Comparison of ENCODE assay signal across 33 mouse cellular contexts in genomic region chr14:7839950-7840514, GRCm38 (mm10). TPM values are rescaled to one million over a fixed set of nuclear protein-coding genes. Genes with fewer than 3 reads are reported as not detected.
DNase-seq lines count a peak whose midpoint lies in the region; ATAC-seq and TF ChIP-seq lines count a peak whose summit lies in the region.
"Had no signal": no experiment of that assay in that cellular context is flagged by ENCODE, and none has a peak within 500 bp of the region (broad histone marks: within the 10 kb centered on the region; RNA-seq: fewer than 3 reads in every experiment).

No protein-coding gene starts in this region.

- peaks cover 35% of the 10 kb centered on the region; the same call in 1 of the 2 replicates for H3K79me2 ChIP-seq in liver, adult 2 months (ENCODE audit: control insufficient read depth, insufficient read depth, low read length)

- no peaks in the 10 kb centered on the region for H3K36me3 ChIP-seq in intestine, embryonic 16.5 days (ENCODE audit: control insufficient read depth, insufficient read depth, low read length)
- no peaks in the 10 kb centered on the region; the same call in 1 of the 2 replicates for H3K36me3 ChIP-seq in intestine, postnatal 0 days (ENCODE audit: control insufficient read depth, insufficient read depth)
- H3K36me3 ChIP-seq in liver, adult 2 months (ENCODE audit: control insufficient read depth, insufficient read depth, low read length), result no peaks in the 10 kb centered on the region
- no peaks in the 10 kb centered on the region for H3K36me3 ChIP-seq in liver, embryonic 11.5 days (ENCODE audit: control insufficient read depth, insufficient read depth, low read length)
- H3K36me3 ChIP-seq: forebrain, embryonic 12.5 days had no signal

- H3K4me3 ChIP-seq in intestine, embryonic 16.5 days (ENCODE audit: low read length), result no peak overlapping the region
- no peak overlapping the region for H3K4me3 ChIP-seq in intestine, postnatal 0 days (ENCODE audit: low read depth, low read length)
- no peak overlapping the region for H3K4me3 ChIP-seq in liver, adult 2 months (ENCODE audit: insufficient read depth, low read depth, low read length)
- no peak overlapping the region for H3K4me3 ChIP-seq in liver, embryonic 11.5 days (ENCODE audit: low read depth, low read length)
- no peak overlapping the region for H3K4me3 ChIP-seq in embryonic fibroblast, embryonic 13.5 days (ENCODE audit: insufficient read depth, low read length)
- H3K4me3 ChIP-seq: forebrain, embryonic 12.5 days; layer of hippocampus, adult 2 months; limb, embryonic 12.5 days had no signal

- peak; percentile 61 for ATAC-seq in intestine, embryonic 16.5 days
- ATAC-seq in intestine, postnatal 0 days, result no peak
- ATAC-seq in liver, embryonic 11.5 days (replicated peaks; ENCODE audit: low FRiP score), result no peak
- ATAC-seq: hindbrain, embryonic 16.5 days had no signal

- no peak for TF ChIP-seq CTCF in intestine, postnatal 0 days (IDR thresholded peaks at IDR 0.05; ENCODE audit: low read depth)
- TF ChIP-seq CTCF in liver, adult 2 months (IDR thresholded peaks at IDR 0.05; ENCODE audit: low read depth, low read length), result no peak
- TF ChIP-seq CTCF in embryonic fibroblast, embryonic 13.5 days (IDR thresholded peaks at IDR 0.05; ENCODE audit: borderline replicate concordance, insufficient read depth, low read length), result no peak

- H3K4me2 ChIP-seq in intestine, embryonic 16.5 days (ENCODE audit: low read depth, low read length), result no peak overlapping the region
- no peak overlapping the region for H3K4me2 ChIP-seq in intestine, postnatal 0 days (replicated peaks; ENCODE audit: low read depth)
- no peak overlapping the region for H3K4me2 ChIP-seq in liver, embryonic 11.5 days
- H3K4me2 ChIP-seq: forebrain, embryonic 12.5 days; limb, embryonic 12.5 days had no signal

- H3K4me1 ChIP-seq in intestine, embryonic 16.5 days (ENCODE audit: control insufficient read depth, insufficient read depth, low read length), result peaks cover 10% of the 10 kb centered on the region
- no peaks in the 10 kb centered on the region for H3K4me1 ChIP-seq in intestine, postnatal 0 days (replicated peaks; ENCODE audit: control insufficient read depth, insufficient read depth, low read length)
- H3K4me1 ChIP-seq in liver, adult 2 months (ENCODE audit: control insufficient read depth, insufficient read depth, low read length), result peaks cover 38% of the 10 kb centered on the region
- H3K4me1 ChIP-seq in liver, embryonic 11.5 days (replicated peaks; ENCODE audit: control insufficient read depth, insufficient read depth, low read length), result no peaks in the 10 kb centered on the region; the same call in 1 of the 2 replicates
- peaks cover 24% of the 10 kb centered on the region for H3K4me1 ChIP-seq in embryonic fibroblast, embryonic 13.5 days (ENCODE audit: control insufficient read depth, insufficient read depth, low read length)

- no peak for TF ChIP-seq POLR2A in liver, adult 2 months (IDR thresholded peaks at IDR 0.05; ENCODE audit: extremely low read depth, insufficient read depth, low read length)
- TF ChIP-seq POLR2A in embryonic fibroblast, embryonic 13.5 days (IDR thresholded peaks at IDR 0.05; ENCODE audit: low read depth, low read length), result no peak

- DNase-seq in liver, adult 2 months (ENCODE audit: extremely low read depth, low read depth, low spot score), result peak; percentile 95
- no peak for DNase-seq in liver, embryonic 11.5 days (ENCODE audit: low spot score)
- peak; percentile 47 for DNase-seq in R1 (ENCODE audit: low read depth, low spot score)
- DNase-seq in layer of hippocampus, postnatal 36 days, result no peak
- DNase-seq: adrenal gland, postnatal 10 days; B cell, adult 2 months; cerebellum, adult 18-20 months; cerebellum, postnatal 36 days; embryo, embryonic 11 days; gastrocnemius, postnatal 25 days; heart, adult 18-20 months; heart, postnatal 4 days; kidney, adult 9 months; right cerebral cortex, postnatal 4 days; thymus, postnatal 14 days had no signal

- no peaks in the 10 kb centered on the region for H3K27me3 ChIP-seq in intestine, embryonic 16.5 days (replicated peaks; ENCODE audit: control insufficient read depth, insufficient read depth, low read length)
- no peaks in the 10 kb centered on the region for H3K27me3 ChIP-seq in intestine, postnatal 0 days (replicated peaks; ENCODE audit: control insufficient read depth, insufficient read depth, low read length)
- H3K27me3 ChIP-seq in liver, adult 2 months (ENCODE audit: control insufficient read depth, insufficient read depth, low read length), result no peaks in the 10 kb centered on the region
- no peaks in the 10 kb centered on the region for H3K27me3 ChIP-seq in liver, embryonic 11.5 days (replicated peaks; ENCODE audit: control insufficient read depth, insufficient read depth, low read length)
- H3K27me3 ChIP-seq: CH12.LX; forebrain, embryonic 12.5 days; limb, embryonic 12.5 days had no signal

- WGBS in intestine, embryonic 16.5 days, result 35% methylated on average over 8 of the region's 8 CpGs
- 30% methylated on average over 8 of the region's 8 CpGs for WGBS in intestine, postnatal 0 days
- 29% methylated on average over 8 of the region's 8 CpGs for WGBS in liver, adult 2 months
- WGBS in liver, embryonic 11.5 days, result 48% methylated on average over 8 of the region's 8 CpGs

- no peak overlapping the region for H3K27ac ChIP-seq in intestine, embryonic 16.5 days (ENCODE audit: low read length)
- no peak overlapping the region for H3K27ac ChIP-seq in intestine, postnatal 0 days (ENCODE audit: low read depth, low read length)
- peak overlapping the region; percentile 96 for H3K27ac ChIP-seq in liver, adult 2 months (replicated peaks; ENCODE audit: insufficient read depth, low read depth, low read length)
- H3K27ac ChIP-seq in liver, embryonic 11.5 days (ENCODE audit: low read depth, low read length), result no peak overlapping the region
- H3K27ac ChIP-seq in embryonic fibroblast, embryonic 13.5 days (ENCODE audit: insufficient read depth, low read length), result peak overlapping the region; percentile 45
- H3K27ac ChIP-seq: forebrain, embryonic 12.5 days; layer of hippocampus, adult 2 months; limb, embryonic 12.5 days; liver, embryonic 14.5 days; macrophage had no signal

- no peak overlapping the region for H3K9ac ChIP-seq in intestine, embryonic 16.5 days (ENCODE audit: low read depth, low read length)
- no peak overlapping the region for H3K9ac ChIP-seq in intestine, postnatal 0 days (ENCODE audit: low read depth, low read length)
- H3K9ac ChIP-seq in liver, adult 2 months (ENCODE audit: low read depth, low read length), result peak overlapping the region; percentile 56
- no peak overlapping the region for H3K9ac ChIP-seq in liver, embryonic 11.5 days (ENCODE audit: low read depth, low read length)
- H3K9ac ChIP-seq: forebrain, embryonic 12.5 days; limb, embryonic 12.5 days; liver, embryonic 14.5 days had no signal

- H3K9me3 ChIP-seq in intestine, embryonic 16.5 days (ENCODE audit: control insufficient read depth, low read length), result no peaks in the 10 kb centered on the region
- H3K9me3 ChIP-seq in intestine, postnatal 0 days (ENCODE audit: control insufficient read depth), result no peaks in the 10 kb centered on the region
- no peaks in the 10 kb centered on the region for H3K9me3 ChIP-seq in liver, embryonic 11.5 days (ENCODE audit: control insufficient read depth, low read length)
- H3K9me3 ChIP-seq: forebrain, embryonic 12.5 days; limb, embryonic 12.5 days had no signal

RNA-seq across cellular contexts. Expression of gene Flnb, which starts 22.3 kb away (rescaled TPM):
- 14.7 and 17.0 TPM in 2 replicates for polyA plus RNA-seq in intestine, embryonic 16.5 days (2015; fragmentation: Nextera tagmentation; extraction: Ambion mirVana)
- 7.0 and 7.2 TPM in 2 replicates for polyA plus RNA-seq in intestine, postnatal 0 days (2015; fragmentation: Nextera tagmentation; extraction: Ambion mirVana)
- total RNA-seq in liver, adult 2 months (2014; rRNA removed), result 27.8 and 34.6 TPM in 2 replicates
- polyA plus RNA-seq in liver, adult 2 months (2012; rRNA removed), result 10.6 and 15.9 TPM in 2 replicates
- polyA plus RNA-seq in liver, embryonic 11.5 days (2014; fragmentation: Nextera tagmentation; extraction: Ambion mirVana), result 13.3 and 14.2 TPM in 2 replicates
- polyA plus RNA-seq in embryonic fibroblast, embryonic 13.5 days (2011; ENCODE audit: insufficient read length, low read depth, missing spikeins), result 190 and 401 TPM in 2 replicates
- 10 to 100 TPM; 37.0 to 73.4 TPM for total RNA-seq in layer of hippocampus, postnatal 36 days (2021)

RNA-seq across cellular contexts. Expression of gene Gm26661, which starts 48.6 kb away (rescaled TPM):
- polyA plus RNA-seq in intestine, embryonic 16.5 days (2015; fragmentation: Nextera tagmentation; extraction: Ambion mirVana), result not detected in 2 replicates
- polyA plus RNA-seq in intestine, postnatal 0 days (2015; fragmentation: Nextera tagmentation; extraction: Ambion mirVana), result not detected in 2 replicates
- total RNA-seq in liver, adult 2 months (2014; rRNA removed), result not detected in 2 replicates
- polyA plus RNA-seq in liver, adult 2 months (2012; rRNA removed), result not detected in 2 replicates
- not detected in 2 replicates for polyA plus RNA-seq in liver, embryonic 11.5 days (2014; fragmentation: Nextera tagmentation; extraction: Ambion mirVana)
- not detected in 2 replicates for polyA plus RNA-seq in embryonic fibroblast, embryonic 13.5 days (2011; ENCODE audit: insufficient read length, low read depth, missing spikeins)
- not detected for total RNA-seq in layer of hippocampus, postnatal 36 days (2021)
- total RNA-seq: adrenal gland, postnatal 10 days; CH12.LX; gastrocnemius, postnatal 25 days; heart, adult 18-20 months; heart, postnatal 4 days; layer of hippocampus, adult 2 months; layer of hippocampus, postnatal 25 days; left cerebral cortex, postnatal 14 days; MEL; midbrain, postnatal 0 days had no signal
- polyA plus RNA-seq: forebrain, embryonic 12.5 days; heart, embryonic 14.5 days; limb, embryonic 12.5 days; liver, embryonic 14.5 days; lung, embryonic 16.5 days; macrophage; midbrain, postnatal 0 days; neural tube, embryonic 14.5 days; stomach, embryonic 14.5 days had no signal

Comparison
In these comparisons a context has a peak if more than half of its experiments do, and no peak if none do; other contexts are left out.
1. H3K27ac ChIP-seq: peak in liver, adult 2 months (single experiment) and embryonic fibroblast, embryonic 13.5 days (single experiment); none in intestine, embryonic 16.5 days (single experiment), intestine, postnatal 0 days (single experiment) and liver, embryonic 11.5 days (single experiment).
2. DNase-seq: peak in liver, adult 2 months (single experiment) and R1 (single experiment); none in liver, embryonic 11.5 days (single experiment) and layer of hippocampus, postnatal 36 days (0 of 2).
3. RNA of gene Flnb, which starts 22.3 kb away (polyA plus RNA-seq): 190 to 401 TPM in embryonic fibroblast, embryonic 13.5 days; 10.6 to 15.9 TPM in liver, adult 2 months, 14.7 to 17.0 TPM in intestine, embryonic 16.5 days, 13.3 to 14.2 TPM in liver, embryonic 11.5 days and 7.0 to 7.2 TPM in intestine, postnatal 0 days; every median in the first group is over 10 times any median in the second.